Mouse (Mus musculus): ENCODE measurements around the gene Vcp.

DNA sequence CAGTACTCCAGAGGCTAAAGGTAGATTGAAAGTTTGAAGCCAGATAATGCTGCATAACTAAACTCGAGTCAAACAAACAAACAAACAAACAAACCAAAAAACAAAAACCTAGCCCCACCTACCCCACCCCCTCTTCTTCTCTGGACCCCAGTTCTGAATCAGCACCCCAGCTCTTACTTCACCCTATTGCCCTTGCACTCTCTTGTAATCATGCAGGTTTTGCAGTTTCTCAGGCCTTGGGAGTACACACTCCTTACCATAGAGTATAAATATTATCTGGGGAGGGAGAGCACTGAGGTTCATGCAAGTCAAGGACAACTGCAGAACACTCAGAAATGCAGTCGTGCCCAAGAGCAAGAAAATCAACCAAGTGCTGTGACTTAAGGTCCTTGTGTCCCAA lies 965 bp upstream of the Vcp start:
- TF ChIP-seq CTCF (IDR thresholded peaks at IDR 0.05) = no peak
- no peak for TF ChIP-seq EP300 (IDR thresholded peaks at IDR 0.05; ENCODE audit: insufficient read depth, low read depth, low read length)
- no peak for TF ChIP-seq POLR2A (IDR thresholded peaks at IDR 0.05; ENCODE audit: insufficient read depth, low read depth, low read length)

Data from heart, adult 2 months (tissue).